ENCODE assay signal across 8 mouse cellular contexts in the genomic region with DNA sequence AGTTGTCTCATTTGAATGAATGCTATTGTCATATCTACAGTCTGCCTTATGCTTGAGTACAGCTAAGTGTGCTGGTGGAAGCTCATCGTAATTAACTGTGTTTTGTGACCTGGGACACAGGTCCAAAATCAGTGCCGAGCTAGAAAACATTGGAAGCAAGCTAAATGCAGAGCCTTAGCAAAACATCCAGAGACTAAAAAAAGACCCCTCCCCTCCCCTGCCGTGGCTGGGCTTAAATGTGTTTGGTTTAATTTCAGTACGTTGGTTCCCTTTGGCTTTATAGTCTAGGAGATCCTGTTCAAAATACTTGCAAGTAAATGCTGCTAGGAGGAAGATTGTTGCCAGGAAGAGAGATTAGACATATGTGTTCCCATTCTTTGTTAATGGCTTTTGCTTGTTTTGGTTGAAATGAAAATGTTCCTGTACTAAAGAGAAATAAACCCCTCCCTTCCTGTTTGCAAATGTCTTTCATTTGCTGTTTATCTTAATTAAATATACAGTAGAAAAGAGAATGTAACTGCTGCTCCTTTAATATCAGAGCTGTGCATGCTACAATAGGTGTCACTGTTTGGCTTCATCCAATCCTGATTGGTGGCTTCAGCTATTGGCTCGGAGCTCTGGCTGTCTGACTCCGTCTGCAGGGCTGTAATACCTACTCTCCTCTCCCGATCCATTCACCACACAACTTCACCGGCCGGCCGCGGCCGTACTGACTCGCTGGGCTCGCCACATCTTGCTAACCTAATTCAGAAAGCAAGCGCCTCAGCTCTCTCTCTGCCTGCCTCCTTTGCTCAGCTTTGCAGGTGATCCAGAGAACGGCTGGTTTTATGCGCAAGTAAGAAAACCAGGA. TPM values are rescaled to one million over a fixed set of nuclear protein-coding genes. Genes with fewer than 3 reads are reported as not detected.
DNase-seq lines count a peak whose midpoint lies in the region; ATAC-seq and TF ChIP-seq lines count a peak whose summit lies in the region.

No protein-coding gene starts in this region.

- 9% methylated on average over 17 of the region's 17 CpGs for WGBS in hindbrain, embryonic 15.5 days

- H3K4me2 ChIP-seq in hindbrain, embryonic 15.5 days, result peak overlapping the region; percentile 69

- H3K36me3 ChIP-seq in hindbrain, embryonic 15.5 days, result no peaks in the 10 kb centered on the region

- no peaks in the 10 kb centered on the region for H3K27me3 ChIP-seq in hindbrain, embryonic 15.5 days

- H3K9ac ChIP-seq in hindbrain, embryonic 15.5 days, result peak overlapping the region; percentile 50

- peak; percentile 77 for DNase-seq in adrenal gland, postnatal 14 days
- DNase-seq in cerebellum, postnatal 4 days (ENCODE audit: low spot score in 2 of 2), result peak; percentile 42 to 55
- peak; percentile 82 for DNase-seq in gastrocnemius, adult 2 months
- DNase-seq in left cerebral cortex, adult 18-20 months (ENCODE audit: low spot score in 2 of 2), result peak; percentile 67 to 81
- peak; percentile 78 for DNase-seq in lung, postnatal 10 days
- peak; percentile 58 for DNase-seq in right cerebral cortex, postnatal 14 days
- DNase-seq in T-cell, adult 2 months (ENCODE audit: low spot score), result no peak

- peaks cover 49% of the 10 kb centered on the region for H3K4me1 ChIP-seq in hindbrain, embryonic 15.5 days (replicated peaks)

- ATAC-seq in hindbrain, embryonic 15.5 days (ENCODE audit: low FRiP score, low read depth), result peak; percentile 96

- H3K9me3 ChIP-seq in hindbrain, embryonic 15.5 days, result no peaks in the 10 kb centered on the region

- TF ChIP-seq CTCF in gastrocnemius, adult 2 months (IDR thresholded peaks at IDR 0.05), result no peak

- peak overlapping the region; percentile 83 for H3K27ac ChIP-seq in gastrocnemius, adult 2 months
- H3K27ac ChIP-seq in hindbrain, embryonic 15.5 days (replicated peaks), result peak overlapping the region; percentile 78

- H3K4me3 ChIP-seq in gastrocnemius, adult 2 months, result peak overlapping the region; percentile 69
- H3K4me3 ChIP-seq in hindbrain, embryonic 15.5 days, result peak overlapping the region; percentile 51

- intact Hi-C loops in gastrocnemius, adult 2 months (cut with DNase I), result loop anchor here (2.0 to 5.0 kb wide), 2 partner anchors 21 to 246 kb away; a partner anchor contains a TSS

RNA-seq across cellular contexts. Expression of a gene that starts 21.7 kb away (rescaled TPM):
- total RNA-seq in adrenal gland, postnatal 14 days (2021), result 28.1 and 32.5 TPM in 2 replicates
- 1 to 10 TPM; 8.4 to 9.7 TPM for total RNA-seq in gastrocnemius, adult 2 months (2021)
- 25.9 and 36.7 TPM in 2 replicates for polyA plus RNA-seq in hindbrain, embryonic 15.5 days (2015; fragmentation: Nextera tagmentation; extraction: Ambion mirVana)
- total RNA-seq in left cerebral cortex, adult 18-20 months (2021), result 100 to 1,000 TPM; 145 to 160 TPM
